9 mouse cellular contexts compared by ENCODE assay signal in the genomic region with DNA sequence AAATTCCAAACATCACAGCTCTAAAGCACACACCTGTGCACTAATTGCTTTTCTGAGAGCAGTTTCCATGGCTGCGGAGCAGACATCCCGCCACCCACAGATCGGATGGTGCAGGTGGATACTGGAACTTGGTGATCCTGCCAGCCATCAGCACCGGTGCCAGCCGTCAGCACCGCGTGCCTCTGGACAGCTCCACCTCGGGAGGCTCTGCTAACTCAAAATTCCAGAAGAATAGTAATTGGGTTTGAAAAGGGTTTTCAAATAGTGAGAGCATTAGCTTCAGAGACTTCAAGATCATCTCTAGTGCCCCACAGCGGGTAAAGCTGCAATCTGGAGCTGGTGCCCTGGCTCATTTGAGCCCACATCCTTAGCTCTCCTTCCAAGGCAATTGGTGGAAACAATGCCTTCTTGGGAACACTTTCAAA.
DNase-seq lines count a peak whose midpoint lies in the region; ATAC-seq lines count a peak whose summit lies in the region.
"Had no signal": no experiment of that assay in that cellular context is flagged by ENCODE, and none has a peak within 500 bp of the region (broad histone marks: within the 10 kb centered on the region; RNA-seq: fewer than 3 reads in every experiment).

No protein-coding gene starts in this region.

- ATAC-seq in frontal cortex, adult (ENCODE audit: low TSS enrichment): peak; percentile 31; the same call in 1 of the 2 replicates

- no peak for DNase-seq in frontal cortex, postnatal 10 days (ENCODE audit: low spot score in 2 of 2)
- DNase-seq in 3134 (ENCODE audit: extremely low read depth, insufficient read length, low spot score): peak; percentile 14
- DNase-seq in embryo, embryonic 9.5 days (ENCODE audit: extremely low spot score): peak; percentile 36
- peak; percentile 67 for DNase-seq in layer of hippocampus, adult 9-11 months
- DNase-seq in ovary, postnatal 10 days (ENCODE audit: low spot score): no peak
- no peak for DNase-seq in kidney, postnatal 25 days
- no peak for DNase-seq in kidney, adult 11 months
- DNase-seq: gastrocnemius, postnatal 25 days had no signal

Comparison
In these comparisons a context has a peak if more than half of its experiments do, and no peak if none do; other contexts are left out.
1. DNase-seq: peak in 3134 (single experiment), embryo, embryonic 9.5 days (single experiment) and layer of hippocampus, adult 9-11 months (single experiment); none in frontal cortex, postnatal 10 days (0 of 2), ovary, postnatal 10 days (single experiment), kidney, postnatal 25 days (0 of 2) and kidney, adult 11 months (single experiment).